Mouse (Mus musculus): Measurements from ENCODE around the gene Tepsin.

Tepsin gene

GRCm38 (mm10) chr11:120064006-120064667 lies 34.4 kb downstream of the Tepsin start:
- no peak for DNase-seq (ENCODE audit: low spot score)

GRCm38 (mm10) chr11:120063326-120063725 lies 35.2 kb downstream of the Tepsin start:
- DNase-seq (ENCODE audit: low spot score): no peak

GRCm38 (mm10) chr11:120060634-120061033 lies 37.9 kb downstream of the Tepsin start:
- DNase-seq (ENCODE audit: low spot score): no peak

GRCm38 (mm10) chr11:120055953-120056732 lies 42.4 kb downstream of the Tepsin start:
- no peak for DNase-seq (ENCODE audit: low spot score)

GRCm38 (mm10) chr11:120053846-120054245 lies 44.7 kb downstream of the Tepsin start:
- DNase-seq (ENCODE audit: low spot score): no peak

GRCm38 (mm10) chr11:120052274-120052673 lies 46.3 kb downstream of the Tepsin start:
- no peak for DNase-seq (ENCODE audit: low spot score)

- DNase-seq (ENCODE audit: low spot score): no peak
Measured at GRCm38 (mm10) chr11:120051124-120051811, 47.3 kb downstream of the Tepsin start.

- DNase-seq (ENCODE audit: low spot score): no peak
Measured at GRCm38 (mm10) chr11:120049067-120049466, 49.5 kb downstream of the Tepsin start.

GRCm38 (mm10) chr11:120048252-120048556 lies 50.3 kb downstream of the Tepsin start:
- DNase-seq (ENCODE audit: low spot score): no peak

GRCm38 (mm10) chr11:120047531-120048251 lies 50.8 kb downstream of the Tepsin start:
- DNase-seq (ENCODE audit: low spot score): no peak

GRCm38 (mm10) chr11:120046553-120047191 lies 51.9 kb downstream of the Tepsin start, which contains the start of gene Aatk:
Aatk (minus strand) TSS chr11:120047167.
- DNase-seq (ENCODE audit: low spot score): no peak

GRCm38 (mm10) chr11:120045839-120046552 lies 52.5 kb downstream of the Tepsin start:
- no peak for DNase-seq (ENCODE audit: low spot score)

GRCm38 (mm10) chr11:120045341-120045740 lies 53.2 kb downstream of the Tepsin start:
- DNase-seq (ENCODE audit: low spot score): no peak

GRCm38 (mm10) chr11:120042141-120042838 lies 56.2 kb downstream of the Tepsin start:
- DNase-seq (ENCODE audit: low spot score): no peak

- no peak for DNase-seq (ENCODE audit: low spot score)
Measured at GRCm38 (mm10) chr11:120041191-120042123, 57.1 kb downstream of the Tepsin start.

All from spleen, adult 12 weeks (tissue).